In the genomic region with DNA sequence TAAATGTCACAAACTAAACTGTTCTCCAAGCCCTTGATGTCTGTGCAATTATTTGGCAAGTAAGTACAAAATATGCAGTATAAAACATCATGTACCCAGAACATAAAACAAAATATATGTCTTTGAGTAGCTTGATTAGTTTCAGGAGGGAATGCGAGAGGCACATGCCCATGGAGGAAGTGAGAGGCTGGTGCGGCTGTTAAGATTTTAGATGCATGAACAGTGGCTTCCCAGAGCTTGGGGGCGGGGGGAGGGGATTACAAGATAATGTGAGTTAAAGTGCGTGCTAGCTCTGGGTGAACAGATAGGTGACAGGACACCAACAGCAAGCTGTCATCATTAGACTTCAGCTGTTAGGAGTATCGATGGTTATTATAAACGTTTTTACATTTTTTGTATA, we compare ENCODE assay signal across 23 mouse cellular contexts. TPM values are rescaled to one million over a fixed set of nuclear protein-coding genes. Genes with fewer than 3 reads are reported as not detected.
DNase-seq lines count a peak whose midpoint lies in the region; ATAC-seq and TF ChIP-seq lines count a peak whose summit lies in the region.
"Had no signal": no experiment of that assay in that cellular context is flagged by ENCODE, and none has a peak within 500 bp of the region (broad histone marks: within the 10 kb centered on the region; RNA-seq: fewer than 3 reads in every experiment).

No protein-coding gene starts in this region.

- no peak overlapping the region for H3K4me2 ChIP-seq in liver, embryonic 14.5 days (ENCODE audit: low read depth)
- H3K4me2 ChIP-seq: forebrain, embryonic 13.5 days; hindbrain, embryonic 12.5 days had no signal

- peak overlapping the region; percentile 1; the same call in 1 of the 2 replicates for H3K27ac ChIP-seq in MEL (ENCODE audit: control insufficient read depth, low read depth, low read length)
- H3K27ac ChIP-seq in liver, embryonic 14.5 days: no peak overlapping the region
- H3K27ac ChIP-seq: embryonic facial prominence, embryonic 10.5 days; forebrain, embryonic 13.5 days; gastrocnemius, adult 2 months; heart, embryonic 10.5 days; hindbrain, embryonic 12.5 days had no signal

- TF ChIP-seq RAD21 in MEL (IDR thresholded peaks at IDR 0.05; ENCODE audit: low read depth, low read length): no peak

- peak; percentile 25 for DNase-seq in testis, postnatal 10 days (ENCODE audit: low spot score)
- no peak for DNase-seq in testis, postnatal 14 days (ENCODE audit: low spot score)
- peak; percentile 61 for DNase-seq in MEL (ENCODE audit: low read depth, low spot score)
- DNase-seq in liver, embryonic 14.5 days (ENCODE audit: low read depth in 3 of 3, low spot score in 3 of 3): no peak
- DNase-seq in frontal cortex, adult 2 months (ENCODE audit: extremely low spot score in 1 of 2, low spot score in 1 of 2): no peak
- no peak for DNase-seq in ovary, adult 18-20 months (ENCODE audit: low spot score)
- no peak for DNase-seq in cerebellum, adult 9-10 months
- DNase-seq: adrenal gland, adult 2 months; adrenal gland, postnatal 25 days; B cell, adult 2 months; cerebellum, adult 18-20 months; cerebellum, postnatal 10 days; forebrain, postnatal 0 days; gastrocnemius, adult 2 months; gastrocnemius, postnatal 25 days; heart, postnatal 36 days had no signal

- peak; percentile 37 to 67; a peak in 3 of 4 replicates for TF ChIP-seq EP300 in MEL (IDR thresholded peaks at IDR 0.05; ENCODE audit: low read depth in 1 of 2, low read length in 2 of 2)
- TF ChIP-seq EP300 in liver, embryonic 14.5 days (IDR thresholded peaks at IDR 0.05; ENCODE audit: low read depth): peak; percentile 28; the same call in 1 of the 2 replicates

- 16% methylated on average over 6 of the region's 6 CpGs for WGBS in liver, embryonic 14.5 days (ENCODE audit: insufficient replicate concordance)

- H3K4me1 ChIP-seq in MEL (ENCODE audit: control insufficient read depth in 1 of 2, insufficient read depth in 2 of 2, low read length in 2 of 2): peaks cover 13 to 16% of the 10 kb centered on the region in 2 experiments
- H3K4me1 ChIP-seq in liver, embryonic 14.5 days (replicated peaks; ENCODE audit: control insufficient read depth in 2 of 2, insufficient read depth in 2 of 2, low read length in 1 of 2): peaks cover 9 to 25% of the 10 kb centered on the region in 2 experiments
- H3K4me1 ChIP-seq: embryonic facial prominence, embryonic 10.5 days; forebrain, embryonic 13.5 days; hindbrain, embryonic 12.5 days had no signal

- H3K36me3 ChIP-seq in MEL (ENCODE audit: control insufficient read depth in 1 of 2, insufficient read depth in 2 of 2, low read length in 2 of 2): peaks cover 34 to 50% of the 10 kb centered on the region in 2 experiments
- peaks cover 99% of the 10 kb centered on the region for H3K36me3 ChIP-seq in liver, embryonic 14.5 days (replicated peaks; ENCODE audit: control insufficient read depth, insufficient read depth, low read depth)

- peak; percentile 34; the same call in 1 of the 2 replicates for ATAC-seq in liver, embryonic 14.5 days (ENCODE audit: insufficient read depth)
- 0 out of 2 replicates have a peak, but pooled peaks have one; percentile 30 for ATAC-seq in megakaryocyte-erythroid progenitor cell, adult 5-6 weeks (replicated peaks; ENCODE audit: low FRiP score, low TSS enrichment, poor library complexity, severe bottlenecking)
- ATAC-seq: CD4-positive, CD25-positive, alpha-beta regulatory T cell, adult 4 months; forebrain, embryonic 13.5 days; forebrain, postnatal 0 days; hindbrain, embryonic 16.5 days had no signal

- H3K27me3 ChIP-seq in MEL (ENCODE audit: control insufficient read depth in 1 of 2, insufficient read depth in 2 of 2, low read length in 2 of 2): no peaks in the 10 kb centered on the region
- no peaks in the 10 kb centered on the region for H3K27me3 ChIP-seq in liver, embryonic 14.5 days (ENCODE audit: control insufficient read depth, insufficient read depth, low read length)
- H3K27me3 ChIP-seq: forebrain, embryonic 13.5 days; hindbrain, embryonic 12.5 days had no signal

- H3K9ac ChIP-seq in MEL (ENCODE audit: control insufficient read depth, low read depth, low read length, poor library complexity, severe bottlenecking): no peak overlapping the region
- no peak overlapping the region for H3K9ac ChIP-seq in liver, embryonic 14.5 days (replicated peaks)
- H3K9ac ChIP-seq: forebrain, embryonic 13.5 days; forebrain, postnatal 0 days; hindbrain, embryonic 12.5 days had no signal

- no peaks in the 10 kb centered on the region for H3K9me3 ChIP-seq in MEL (replicated peaks; ENCODE audit: insufficient read depth, low read length)
- H3K9me3 ChIP-seq in liver, embryonic 14.5 days (ENCODE audit: control insufficient read depth, low read length): no peaks in the 10 kb centered on the region
- H3K9me3 ChIP-seq: embryonic facial prominence, embryonic 10.5 days; forebrain, embryonic 13.5 days; heart, embryonic 10.5 days; hindbrain, embryonic 12.5 days had no signal

- TF ChIP-seq POLR2A in MEL (IDR thresholded peaks at IDR 0.05; ENCODE audit: control insufficient read depth in 1 of 2, insufficient read depth in 1 of 2, low read depth in 1 of 2, low read length in 2 of 2, poor library complexity in 1 of 2): no peak

- no peak overlapping the region for H3K4me3 ChIP-seq in MEL (ENCODE audit: control insufficient read depth in 1 of 2, insufficient read depth in 1 of 2, low read depth in 2 of 2, low read length in 2 of 2)
- no peak overlapping the region for H3K4me3 ChIP-seq in liver, embryonic 14.5 days (ENCODE audit: insufficient read depth in 1 of 2, low read depth in 2 of 2, low read length in 2 of 2)
- H3K4me3 ChIP-seq: embryonic facial prominence, embryonic 10.5 days; forebrain, embryonic 13.5 days; gastrocnemius, adult 2 months; heart, embryonic 10.5 days; hindbrain, embryonic 12.5 days had no signal

- TF ChIP-seq CTCF in MEL (IDR thresholded peaks at IDR 0.05 in 2 of 3, conservative IDR thresholded peaks at IDR 0.05 in 1 of 3; ENCODE audit: control insufficient read depth in 1 of 3, insufficient read depth in 1 of 3, low read depth in 2 of 3, low read length in 3 of 3, poor library complexity in 1 of 3, severe bottlenecking in 1 of 3): no peak
- TF ChIP-seq CTCF in liver, embryonic 14.5 days (IDR thresholded peaks at IDR 0.05; ENCODE audit: low read depth): no peak

- H3K79me2 ChIP-seq in MEL (ENCODE audit: control insufficient read depth, insufficient read depth, low read length, poor library complexity): peaks cover 1% of the 10 kb centered on the region

TF ChIP-seq in MEL, 35 proteins besides CTCF, POLR2A, EP300 and RAD21 (continues in another document):
- TF ChIP-seq MXI1 (IDR thresholded peaks at IDR 0.05; ENCODE audit: low read depth, low read length): 0 out of 2 replicates have a peak, but pooled peaks have one; percentile 13
- no peak; the same call in 1 of the 2 replicates for TF ChIP-seq ETS1 (IDR thresholded peaks at IDR 0.05; ENCODE audit: low read depth, low read length)
- no peak; the same call in 1 of the 2 replicates for TF ChIP-seq RCOR1 (IDR thresholded peaks at IDR 0.05; ENCODE audit: low read depth, low read length)
- no peak for TF ChIP-seq TAL1 (IDR thresholded peaks at IDR 0.05; ENCODE audit: low read length)
- no peak for TF ChIP-seq GABPA (IDR thresholded peaks at IDR 0.05; ENCODE audit: low read depth, low read length)
- no peak for TF ChIP-seq CHD1 (IDR thresholded peaks at IDR 0.05; ENCODE audit: low read depth, low read length)
- TF ChIP-seq GATA1 (IDR thresholded peaks at IDR 0.05; ENCODE audit: low read depth, low read length): peak; percentile 32; the same call in 1 of the 2 replicates
- no peak for TF ChIP-seq CHD2 (IDR thresholded peaks at IDR 0.05; ENCODE audit: low read length)
- 0 out of 2 replicates have a peak, but pooled peaks have one; percentile 13 for TF ChIP-seq SMC3 (IDR thresholded peaks at IDR 0.05; ENCODE audit: low read depth, low read length)
- no peak for TF ChIP-seq NELFE (IDR thresholded peaks at IDR 0.05; ENCODE audit: low read depth, low read length)
- no peak for TF ChIP-seq MAZ (IDR thresholded peaks at IDR 0.05; ENCODE audit: low read depth, low read length)
- TF ChIP-seq MYC (IDR thresholded peaks at IDR 0.05; ENCODE audit: low read depth, low read length): 0 out of 2 replicates have a peak, but pooled peaks have one; percentile 50
- no peak for TF ChIP-seq TBP (IDR thresholded peaks at IDR 0.05; ENCODE audit: low read depth, low read length)
- no peak for TF ChIP-seq JUND (IDR thresholded peaks at IDR 0.05; ENCODE audit: low read depth, low read length)
- TF ChIP-seq NRF1 (IDR thresholded peaks at IDR 0.05; ENCODE audit: insufficient read depth, low read depth, low read length, poor library complexity, severe bottlenecking): no peak
- no peak for TF ChIP-seq MEF2A (IDR thresholded peaks at IDR 0.05; ENCODE audit: extremely low read depth, insufficient replicate concordance, low read depth, low read length, poor library complexity, severe bottlenecking)
- no peak for TF ChIP-seq UBTF (IDR thresholded peaks at IDR 0.05; ENCODE audit: borderline replicate concordance, insufficient read depth, low read depth, low read length)
- TF ChIP-seq E2F4 (IDR thresholded peaks at IDR 0.05; ENCODE audit: borderline replicate concordance, low read depth, low read length): no peak
- TF ChIP-seq ELF1 (IDR thresholded peaks at IDR 0.05; ENCODE audit: low read depth, low read length): no peak
- TF ChIP-seq ZNF384 (IDR thresholded peaks at IDR 0.05; ENCODE audit: low read depth, low read length): no peak

RNA-seq across cellular contexts. Expression of a gene that starts 13.3 kb away (rescaled TPM):
- total RNA-seq in MEL (2012; rRNA removed): 54.0 and 57.3 TPM in 2 replicates
- polyA plus RNA-seq in MEL (2012; ENCODE audit: insufficient read depth in 1 of 2, insufficient read length in 2 of 2, low read depth in 1 of 2, low replicate concordance in 2 of 2, missing spikeins in 1 of 2): 10 to 100 TPM in 1 of 2 experiments, not detected in 1; 54.8 TPM
- polyA plus RNA-seq in liver, embryonic 14.5 days (2012; rRNA removed): 13.5 and 70.9 TPM in 2 replicates
- polyA plus RNA-seq in liver, embryonic 14.5 days (2014; fragmentation: Nextera tagmentation; extraction: Ambion mirVana): 99.8 and 102 TPM in 2 replicates
- 201 and 223 TPM in 2 replicates for total RNA-seq in megakaryocyte-erythroid progenitor cell, adult 5-6 weeks (2014; fragmentation: Nextera tagmentation)
- total RNA-seq in megakaryocyte-erythroid progenitor cell, adult 5-6 weeks (2017): 410 and 555 TPM in 2 replicates
- polyA plus RNA-seq in frontal cortex, adult 2 months (2012; rRNA removed): 2.3 and 2.5 TPM in 2 replicates

RNA-seq across cellular contexts. Expression of a gene that starts 40.9 kb away (rescaled TPM):
- total RNA-seq in MEL (2012; rRNA removed): 7.0 and 7.9 TPM in 2 replicates
- polyA plus RNA-seq in MEL (2012; ENCODE audit: insufficient read depth in 1 of 2, insufficient read length in 2 of 2, low read depth in 1 of 2, low replicate concordance in 2 of 2, missing spikeins in 1 of 2): 10 to 100 TPM in 1 of 2 experiments, not detected in 1; 17.1 TPM
- polyA plus RNA-seq in liver, embryonic 14.5 days (2012; rRNA removed): 3.0 and 3.8 TPM in 2 replicates
- 6.4 and 6.6 TPM in 2 replicates for polyA plus RNA-seq in liver, embryonic 14.5 days (2014; fragmentation: Nextera tagmentation; extraction: Ambion mirVana)
- 27.9 and 34.0 TPM in 2 replicates for total RNA-seq in megakaryocyte-erythroid progenitor cell, adult 5-6 weeks (2014; fragmentation: Nextera tagmentation)
- total RNA-seq in megakaryocyte-erythroid progenitor cell, adult 5-6 weeks (2017): 30.5 and 52.0 TPM in 2 replicates
- 20.3 and 24.5 TPM in 2 replicates for polyA plus RNA-seq in frontal cortex, adult 2 months (2012; rRNA removed)

Comparison
In these comparisons a context has a peak if more than half of its experiments do, and no peak if none do; other contexts are left out.
1. DNase-seq: peak in testis, postnatal 10 days (single experiment) and MEL (single experiment); none in testis, postnatal 14 days (single experiment), liver, embryonic 14.5 days (0 of 3), frontal cortex, adult 2 months (0 of 2), ovary, adult 18-20 months (single experiment) and cerebellum, adult 9-10 months (single experiment).